Mouse (Mus musculus) thymus, postnatal 14 days (tissue): ENCODE measurements at regions not wholly inside any gene's neighbourhood (a gene's known extent, or its start where the extent isn't known, plus 50 kb on each side); places are given as distances from the start of the nearest gene placed in this dataset.

ENCODE experiments used
- DNase-seq: peaks from one replicate; pipeline ENCODE4 v3.0.0; 2021

DNA sequence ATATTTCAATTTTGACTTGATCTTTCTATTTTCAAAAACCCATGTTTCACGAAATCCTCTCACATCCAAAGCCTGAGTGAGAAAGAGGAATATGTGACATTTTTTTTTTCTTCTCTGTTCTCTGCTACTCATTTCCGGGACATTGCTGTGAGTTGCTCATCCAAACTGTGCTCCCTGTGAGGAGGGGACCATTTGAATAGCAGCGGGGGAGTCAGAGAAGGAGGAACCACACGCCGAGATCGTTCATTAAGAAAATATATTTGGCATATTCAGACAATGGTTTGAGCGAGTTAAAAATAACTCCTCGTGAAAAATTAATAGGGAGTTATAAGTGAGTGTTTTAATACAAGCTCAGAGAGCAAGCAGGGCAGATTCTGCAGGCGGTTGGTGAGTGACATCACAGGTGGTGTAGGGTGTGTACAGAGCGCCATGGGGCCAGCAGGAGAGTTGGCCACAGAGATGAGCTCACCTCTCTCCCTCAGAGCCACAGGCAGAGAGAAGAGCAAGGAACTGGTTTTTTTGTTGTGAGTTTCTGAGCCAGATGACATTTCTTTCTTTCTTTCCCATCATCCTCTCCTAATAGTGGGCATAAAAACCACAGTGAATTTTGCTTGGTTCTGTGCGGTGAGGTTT is 54.4 kb upstream of the Calcoco1 start:
- DNase-seq, result no peak

DNA sequence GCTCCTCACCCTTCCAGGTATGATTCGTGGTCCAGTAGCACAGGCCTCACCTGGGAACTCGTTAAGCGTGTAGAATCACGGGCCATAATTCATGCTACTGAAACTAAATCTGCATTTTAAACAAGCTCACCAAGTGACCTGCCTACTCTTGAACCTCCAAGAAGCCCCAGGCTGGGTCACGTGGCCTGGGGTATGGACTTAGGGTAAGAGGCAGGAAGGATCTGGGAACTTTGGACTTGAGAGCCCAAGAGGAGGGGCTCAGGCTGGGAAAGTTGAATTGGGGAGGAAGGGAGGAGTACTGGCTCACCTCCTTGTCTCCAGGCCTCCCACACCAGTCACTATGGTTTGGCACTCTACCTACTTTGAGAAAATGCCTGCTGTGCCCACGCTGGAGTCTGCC is 58.6 kb upstream of the Calcoco1 start:
- DNase-seq, result no peak

DNA sequence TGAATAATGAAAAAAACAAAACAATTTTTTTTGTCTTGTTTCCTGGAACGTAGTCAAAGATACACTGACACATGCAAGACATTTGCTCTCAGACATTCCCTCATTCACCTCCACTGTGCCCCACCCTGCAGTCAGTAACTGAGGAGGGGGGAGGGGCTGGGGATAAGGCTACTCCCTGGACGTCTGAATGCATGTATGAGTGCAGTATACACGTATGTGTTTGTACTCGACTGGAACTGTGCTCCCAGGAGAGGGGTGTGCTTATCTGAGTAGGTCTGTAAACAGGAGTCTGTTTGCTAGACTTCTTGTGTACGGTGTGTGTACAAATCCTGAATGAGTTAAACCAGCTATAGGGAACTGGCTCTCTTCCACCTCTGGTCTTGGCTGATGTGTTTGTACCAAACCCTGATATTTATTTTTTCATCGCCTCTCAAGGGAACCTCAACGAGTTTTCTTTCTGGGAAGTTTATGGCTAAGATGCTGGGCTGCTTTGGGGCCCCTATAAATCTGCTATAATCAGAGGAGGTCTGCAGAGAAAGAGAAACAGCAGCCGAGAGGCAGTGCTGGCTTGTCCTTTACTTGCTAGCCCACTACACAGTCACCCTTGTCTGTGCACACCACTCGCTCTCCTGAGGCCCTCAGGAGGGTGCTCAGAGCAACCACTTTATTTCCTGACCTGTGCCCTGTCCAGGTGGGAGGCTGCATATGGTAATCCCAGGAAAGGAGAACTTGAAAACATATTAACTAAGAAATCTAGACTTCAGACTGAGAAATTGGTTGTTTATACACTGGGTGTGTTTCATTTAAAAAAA is 61.2 kb upstream of the Calcoco1 start:
- no peak for DNase-seq

DNA sequence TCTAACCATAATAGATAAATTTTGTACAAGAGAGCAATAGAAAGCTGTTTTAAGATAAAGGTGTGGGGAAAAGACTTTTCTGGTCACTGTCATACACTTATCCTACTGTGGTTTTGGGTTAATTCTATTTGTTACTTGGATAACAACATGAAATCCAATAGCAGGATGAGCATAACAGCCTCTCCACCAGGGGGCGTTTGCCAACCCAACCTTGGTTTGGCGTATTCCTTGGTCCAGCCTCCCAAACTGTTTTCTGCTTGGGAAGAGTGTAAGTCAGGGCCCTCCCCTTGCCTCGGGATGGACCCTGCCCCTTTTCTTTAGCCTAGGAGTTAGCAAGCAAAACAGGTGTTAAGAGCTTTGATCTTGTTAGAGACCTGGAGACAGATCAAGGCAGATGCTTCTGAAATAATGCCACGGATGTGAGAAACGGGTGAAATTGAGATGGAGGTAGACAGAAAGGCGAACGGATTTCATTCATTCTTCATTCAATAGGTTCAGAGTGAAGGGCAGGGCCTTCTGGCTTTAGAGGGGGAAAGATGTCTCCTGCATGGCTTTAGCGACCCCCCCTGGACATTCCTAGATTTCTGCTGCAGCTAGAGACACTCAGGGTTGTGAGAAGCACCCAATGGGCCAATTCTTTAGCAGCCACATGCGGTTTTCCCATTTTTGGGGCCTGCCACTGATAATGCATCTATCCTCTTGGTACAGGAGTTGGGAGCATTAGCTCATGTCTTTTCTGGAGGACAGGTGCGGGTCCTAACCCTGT is 63.3 kb upstream of the Calcoco1 start:
- DNase-seq, result peak; percentile 42

DNA sequence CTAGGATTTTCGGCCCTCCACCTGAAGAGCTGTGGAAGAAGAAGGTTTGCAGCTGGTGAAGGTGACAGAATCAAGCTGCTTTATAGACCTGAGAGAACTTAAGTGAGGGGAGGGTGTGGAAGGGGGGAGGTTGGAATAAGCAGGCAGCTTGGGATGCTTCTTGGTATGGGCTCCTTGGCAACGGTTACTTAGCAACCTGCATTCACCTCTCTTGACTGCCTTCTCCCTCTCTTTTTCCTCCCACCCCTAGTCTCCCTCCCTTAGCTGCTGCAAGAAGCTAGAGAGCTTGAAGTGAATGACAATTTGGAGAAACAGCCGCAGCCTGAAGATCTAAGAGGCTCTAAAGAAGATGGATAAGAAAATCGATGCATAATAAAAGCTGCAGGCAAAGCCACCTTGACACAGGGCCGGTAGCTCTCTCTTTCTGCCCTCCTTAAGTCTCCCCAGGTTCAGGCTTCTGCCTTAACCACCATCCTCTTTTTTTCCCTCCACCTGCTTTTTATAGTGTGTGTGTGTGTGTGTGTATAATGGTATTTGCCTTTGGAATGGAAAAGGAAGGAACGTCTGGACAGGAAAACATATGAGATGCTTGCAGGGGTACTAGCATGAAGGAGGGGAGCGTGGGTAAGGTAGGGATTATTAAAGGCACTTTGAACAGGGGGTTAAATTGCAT is 67.0 kb upstream of the Calcoco1 start:
- no peak for DNase-seq

DNA sequence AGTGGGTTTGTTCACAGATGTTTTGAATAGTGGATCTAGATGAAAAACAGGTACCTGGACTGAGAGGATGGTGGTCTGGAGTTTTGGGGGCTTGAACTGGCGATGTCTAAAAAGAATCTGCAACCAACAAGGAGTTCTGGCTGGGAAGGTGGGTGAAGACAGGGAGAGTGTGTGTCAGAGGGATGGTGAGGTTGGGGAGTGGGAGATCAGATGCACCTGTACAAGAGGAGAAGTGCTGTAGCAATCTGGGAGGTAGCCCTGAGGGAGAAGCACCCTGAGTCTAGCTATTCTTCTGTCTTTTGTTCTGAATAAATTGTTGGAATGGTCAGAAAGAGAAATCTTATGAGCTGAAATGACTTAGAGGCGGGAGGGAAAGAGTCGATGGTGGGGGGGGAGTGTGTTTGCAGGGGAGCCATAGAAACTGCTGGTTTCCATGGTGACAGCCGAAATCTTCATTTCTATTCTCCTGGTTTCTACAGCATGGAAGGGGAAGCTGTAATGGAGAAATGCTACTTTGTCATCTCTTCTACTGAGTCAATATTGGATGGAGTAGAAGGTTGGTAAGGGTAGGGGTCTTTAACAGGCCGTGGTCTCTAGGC is 75.1 kb upstream of the Calcoco1 start:
- no peak for DNase-seq

DNA sequence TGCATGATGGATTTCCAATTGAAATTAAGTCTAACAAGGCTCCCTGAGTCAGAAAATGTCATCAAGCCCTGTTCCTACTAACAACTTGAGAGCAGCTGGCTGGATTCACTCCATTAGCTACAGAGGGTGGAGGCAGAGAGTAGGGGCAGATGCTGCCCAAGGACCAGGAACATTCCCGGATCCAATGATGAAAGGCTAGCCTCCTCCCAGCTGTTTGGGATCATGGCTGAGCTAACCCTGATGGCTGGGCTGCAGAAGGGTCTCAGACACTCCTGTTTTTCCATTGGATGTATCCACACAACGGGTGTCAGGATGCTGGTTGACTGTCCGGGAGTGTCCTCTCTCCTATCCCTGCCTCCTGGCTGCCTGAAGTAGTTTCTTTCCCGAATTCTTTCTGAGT is 78.1 kb upstream of the Calcoco1 start:
- DNase-seq, result no peak

DNA sequence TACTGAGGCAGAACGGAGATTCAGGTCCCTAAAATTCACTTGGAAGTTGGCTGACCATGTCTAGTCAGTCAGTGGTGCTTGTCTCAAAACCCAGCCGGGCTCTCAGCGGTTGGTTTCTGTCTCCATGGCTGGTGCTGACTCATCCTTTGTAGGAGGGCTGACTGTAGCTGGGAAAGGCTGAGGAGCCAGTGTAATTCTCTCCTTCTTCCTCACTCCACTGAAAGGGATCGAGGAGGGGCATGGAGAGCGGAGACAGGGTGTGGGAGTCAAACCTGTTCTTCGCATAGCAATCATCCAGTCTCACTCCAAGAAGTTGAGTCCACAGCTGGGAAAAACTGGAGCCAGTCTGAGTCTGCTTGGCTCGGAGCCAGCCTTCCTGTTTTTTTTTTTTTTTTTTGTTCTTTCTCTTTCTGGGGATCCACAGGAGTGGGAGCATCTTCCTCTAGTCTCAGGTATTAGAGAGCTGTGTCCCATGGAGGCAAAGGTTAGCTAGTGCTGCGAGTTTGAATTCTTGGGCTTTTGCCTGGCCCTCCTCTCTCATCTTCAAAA is 80.4 kb upstream of the Calcoco1 start:
- DNase-seq, result no peak

DNA sequence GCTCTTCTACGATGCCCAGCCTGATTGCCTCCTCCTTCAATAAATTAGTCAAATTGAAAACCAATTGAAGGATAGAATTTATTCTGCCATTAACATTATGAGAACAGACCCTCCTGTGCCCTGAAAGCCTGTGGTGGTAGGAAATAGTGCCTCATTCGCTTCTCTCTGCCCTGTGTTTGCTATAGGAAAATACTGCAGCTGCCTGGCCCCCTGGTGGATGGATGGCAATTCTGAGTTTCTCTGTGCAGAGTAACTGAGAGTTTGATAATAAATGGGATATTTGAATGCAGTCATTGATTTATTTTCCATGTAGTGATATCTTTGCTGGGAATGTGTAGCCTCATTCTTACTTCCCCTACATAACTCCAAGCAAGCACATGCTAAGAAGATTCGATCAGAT is 85.4 kb upstream of the Calcoco1 start:
- DNase-seq, result no peak

DNA sequence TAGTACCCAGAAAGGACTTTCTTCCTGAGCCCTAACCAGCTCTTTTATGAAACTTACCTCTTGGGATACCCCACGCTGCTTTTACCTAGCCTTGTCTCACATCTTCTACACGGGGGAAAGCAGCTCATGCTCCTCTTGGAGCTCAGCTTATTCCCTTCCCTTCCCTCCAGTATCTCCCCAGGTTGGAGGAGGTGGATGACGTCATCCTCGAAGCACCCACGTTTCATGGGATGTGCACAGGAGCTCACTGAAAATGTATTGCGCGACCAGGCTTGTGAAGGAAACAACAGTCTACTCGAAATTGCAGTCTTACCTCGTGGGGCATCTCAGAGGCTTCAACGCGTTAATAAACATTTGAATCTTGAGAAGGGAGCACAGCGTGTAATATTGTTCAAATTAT is 97.2 kb upstream of the Calcoco1 start:
- DNase-seq, result no peak

DNA sequence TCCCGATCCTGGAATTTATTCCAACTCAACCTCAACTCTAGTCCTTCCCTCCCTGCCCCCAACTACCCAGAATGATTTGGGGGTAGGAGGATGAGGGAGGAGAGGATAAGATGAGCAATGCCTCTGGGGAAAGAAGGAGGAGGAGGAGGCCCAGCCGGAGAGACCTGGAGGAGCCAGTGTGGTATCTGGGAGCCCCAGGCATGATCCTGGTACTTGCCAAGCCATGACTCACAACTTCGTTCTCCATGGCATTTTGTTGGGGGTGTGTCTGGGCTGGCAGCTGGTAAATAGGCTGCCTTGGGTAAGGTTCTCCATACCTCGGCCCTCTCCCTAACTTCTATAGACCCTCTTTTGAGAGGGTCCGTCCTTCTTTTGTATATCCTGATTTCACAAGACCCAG is 81.2 kb upstream of the Hoxc13 start:
- DNase-seq, result no peak

DNA sequence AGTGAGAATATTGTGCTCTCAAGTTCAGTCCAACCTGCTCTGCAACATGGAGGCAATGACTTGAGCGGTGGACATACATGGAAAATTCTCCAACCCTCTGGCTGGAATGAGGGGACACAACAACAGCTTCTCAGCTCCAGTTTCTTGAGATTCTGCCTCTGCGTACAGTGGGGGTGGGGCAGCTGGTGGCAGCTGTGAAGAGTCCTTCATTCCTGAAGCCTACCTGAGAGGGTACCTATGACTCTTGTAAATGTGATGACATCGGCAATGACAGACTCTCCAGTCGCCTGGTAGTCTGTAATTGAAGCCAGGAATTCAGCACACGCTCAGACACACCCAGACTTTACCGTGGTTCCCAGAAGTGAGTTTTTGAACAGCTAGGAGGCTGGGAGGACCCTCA is 58.5 kb upstream of the Hoxc13 start:
- DNase-seq, result no peak

DNA sequence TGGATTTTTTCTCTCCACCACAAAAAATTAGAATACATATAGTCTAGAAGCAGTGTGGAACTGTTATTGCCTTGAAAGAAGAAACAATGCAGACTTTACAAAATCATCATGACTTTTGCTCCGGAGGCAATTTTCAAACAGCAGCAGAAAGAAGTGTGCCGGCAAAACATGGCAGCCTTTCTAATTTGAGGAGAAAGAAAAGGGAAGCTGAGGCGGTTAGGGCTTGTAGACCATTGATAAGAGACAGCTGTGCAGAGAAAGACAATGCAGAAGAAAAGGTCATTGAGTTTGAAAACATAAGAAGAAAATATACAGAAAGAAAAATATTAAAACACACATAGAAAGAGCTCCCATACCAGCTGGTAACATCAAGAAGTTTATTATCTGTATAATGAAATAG is 54.1 kb upstream of the Hoxc13 start:
- no peak for DNase-seq
